Mouse (Mus musculus) myocyte (in vitro differentiated cells): Measurements from ENCODE around the gene Thap11. TPM values are rescaled to one million over a fixed set of nuclear protein-coding genes. Genes with fewer than 3 reads are reported as not detected.

Experiments
- H3K27me3 ChIP-seq: one replicate; pipeline ENCODE4 v1.6.1; 2011; ENCODE audit not compliant: control insufficient read depth, insufficient read depth, insufficient read length
- H3K36me3 ChIP-seq: one replicate; pipeline ENCODE4 v1.6.1; 2011; ENCODE audit not compliant: control insufficient read depth, insufficient read depth
- H3K4me2 ChIP-seq: one replicate; pipeline ENCODE4 v1.6.1; 2011; ENCODE audit warnings: low read depth, control low read depth
- H3K4me3 ChIP-seq: one replicate; pipeline ENCODE4 v1.5.1; 2011; ENCODE audit warnings: mild to moderate bottlenecking, control low read depth, moderate library complexity
- H3K79me2 ChIP-seq: one replicate; pipeline ENCODE4 v1.6.1; 2011; ENCODE audit not compliant: control insufficient read depth, insufficient read depth
- H3ac ChIP-seq: one replicate; pipeline ENCODE4 v1.6.1; 2011; ENCODE audit not compliant: control insufficient read depth, insufficient read length
- CEBPB ChIP-seq: IDR thresholded peaks from 2 replicates; pipeline ENCODE4 v1.6.1; 2011; ENCODE audit warnings: mild to moderate bottlenecking, moderate library complexity; ENCODE audit not compliant: poor library complexity, insufficient read depth, severe bottlenecking
- E2F4 ChIP-seq: IDR thresholded peaks from one replicate; pipeline ENCODE4 v1.6.1; 2011; ENCODE audit warnings: mild to moderate bottlenecking, control low read depth, moderate library complexity; ENCODE audit not compliant: insufficient read depth
- MAX ChIP-seq: IDR thresholded peaks from one replicate; pipeline ENCODE4 v1.6.1; 2011; ENCODE audit warnings: low read depth, mild to moderate bottlenecking, control low read depth
- MYOD1 ChIP-seq, 3 experiments: IDR thresholded peaks; one replicate each; pipeline ENCODE4 v1.6.1; 2011; ENCODE audit warnings: control low read depth in 2 of 3, low read depth in 2 of 3, mild to moderate bottlenecking in 2 of 3, moderate library complexity in 1 of 3; ENCODE audit not compliant: insufficient read length in 2 of 3, control insufficient read depth in 1 of 3
- MYOG ChIP-seq, 3 experiments: IDR thresholded peaks; one replicate each; pipeline ENCODE4 v1.6.1; 2011; ENCODE audit warnings: control low read depth in 2 of 3, low read depth in 2 of 3, mild to moderate bottlenecking in 2 of 3; ENCODE audit not compliant: insufficient read length in 2 of 3, control insufficient read depth in 1 of 3, insufficient read depth in 1 of 3
- POLR2A ChIP-seq: IDR thresholded peaks from one replicate; pipeline ENCODE4 v1.6.1; 2011; ENCODE audit warnings: low read depth, mild to moderate bottlenecking, control low read depth, moderate library complexity; ENCODE audit not compliant: insufficient read length
- POLR2AphosphoS2 ChIP-seq: IDR thresholded peaks from one replicate; pipeline ENCODE4 v1.6.1; 2011; ENCODE audit warnings: low read depth, control low read depth; ENCODE audit not compliant: insufficient read length
- REST ChIP-seq: IDR thresholded peaks from one replicate; pipeline ENCODE4 v1.6.1; 2011; ENCODE audit warnings: mild to moderate bottlenecking, control low read depth, moderate library complexity; ENCODE audit not compliant: insufficient read depth, insufficient read length
- SRF ChIP-seq: IDR thresholded peaks from one replicate; pipeline ENCODE4 v1.6.1; 2011; ENCODE audit warnings: low read depth; ENCODE audit not compliant: control insufficient read depth, insufficient read length
- TCF12 ChIP-seq: IDR thresholded peaks from one replicate; pipeline ENCODE4 v1.6.1; 2011; ENCODE audit warnings: mild to moderate bottlenecking, control low read depth; ENCODE audit not compliant: poor library complexity, insufficient read depth, severe bottlenecking
- TCF3 ChIP-seq: IDR thresholded peaks from one replicate; pipeline ENCODE4 v1.6.1; 2011; ENCODE audit warnings: low read depth, control low read depth; ENCODE audit not compliant: insufficient read length
- USF1 ChIP-seq: IDR thresholded peaks from one replicate; pipeline ENCODE4 v1.6.1; 2011; ENCODE audit warnings: low read depth, mild to moderate bottlenecking, control low read depth, moderate library complexity
- polyA plus RNA-seq: library from polyadenylated mRNA; unstranded; fragments of >200 nt; fragmentation: generic; extraction: Trizol; gene quantifications from one replicate; pipeline ENCODE4 v1.2.1, GENCODE M21; 2012; ENCODE audit warnings: missing spikeins

Thap11 gene
- polyA plus RNA-seq, 1 experiment = 49.0 TPM

GRCm38 (mm10) chr8:105861951-105862350 lies 7.0 kb downstream of the Thap11 start:
- H3K36me3 ChIP-seq = no peaks in the 10 kb centered on the region
- no peaks in the 10 kb centered on the region for H3K27me3 ChIP-seq
- peaks cover 91% of the 10 kb centered on the region for H3K79me2 ChIP-seq
- H3K4me3 ChIP-seq = peak overlapping the region; percentile 82
- H3K4me2 ChIP-seq = peak overlapping the region; percentile 96
- TF ChIP-seq MAX (no peak), TCF12 (no peak), USF1 (no peak), CEBPB (no peak), POLR2A (no peak), POLR2AphosphoS2 (no peak), E2F4 (no peak), SRF (no peak), REST (no peak)
- H3ac ChIP-seq = no peak overlapping the region

DNA sequence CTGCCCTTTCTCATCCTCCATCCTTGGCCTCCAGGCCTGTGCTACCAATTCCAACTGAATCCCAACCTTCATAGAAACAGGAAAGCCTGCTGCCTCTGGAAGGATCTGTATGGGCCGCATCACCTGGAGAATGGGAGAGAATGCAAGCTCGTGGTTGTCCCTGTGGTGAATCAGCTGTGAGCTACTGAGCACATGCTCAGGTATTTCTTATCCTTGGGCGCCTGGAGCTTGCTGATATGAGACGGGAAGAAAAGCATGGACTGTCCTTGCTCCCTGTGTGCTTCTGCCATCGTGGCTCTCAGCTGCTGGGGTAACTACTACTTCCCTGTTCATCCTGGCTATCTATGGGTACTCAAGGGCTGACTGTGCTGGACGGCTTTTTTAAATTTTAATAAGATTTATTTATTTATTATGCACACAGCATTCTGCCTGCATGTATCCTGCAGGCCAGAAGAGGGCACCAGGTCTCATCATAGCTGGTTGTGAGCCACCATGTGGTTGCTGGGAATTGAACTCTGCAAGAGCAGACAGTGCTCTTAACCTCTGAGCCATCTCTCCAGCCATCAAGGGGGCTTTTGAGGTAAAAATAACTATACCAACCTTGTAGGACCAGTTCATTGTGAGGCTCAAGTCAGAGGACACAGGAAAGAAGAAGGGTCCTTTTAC lies 11.6 kb downstream of the Thap11 start:
- Histone ChIP-seq H3K4me2 (no peak overlapping the region), H3ac (no peak overlapping the region), H3K36me3 (peaks cover 7% of the 10 kb centered on the region), H3K79me2 (peaks cover 100% of the 10 kb centered on the region), H3K4me3 (no peak overlapping the region), H3K27me3 (no peaks in the 10 kb centered on the region)
- TF ChIP-seq TCF3 = no peak

DNA sequence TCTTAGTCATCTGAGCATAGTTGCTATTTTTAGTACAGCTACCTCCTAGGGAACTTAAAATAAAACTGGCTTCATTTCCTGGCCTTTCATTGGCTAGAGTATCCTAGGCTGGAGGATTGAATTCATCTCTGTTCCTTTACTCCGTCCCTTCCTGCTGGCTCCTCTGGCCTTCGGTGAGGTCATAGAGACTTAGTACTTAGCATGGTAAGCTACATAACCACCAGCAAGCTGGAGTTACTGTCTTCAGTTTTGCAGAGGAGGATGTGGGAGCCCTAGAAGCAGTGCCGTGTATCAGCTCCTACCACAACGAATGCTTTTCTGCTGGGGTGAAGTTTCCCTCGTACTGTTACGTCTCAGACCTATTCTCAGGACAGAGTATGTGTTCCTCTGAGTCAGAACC lies 19.4 kb downstream of the Thap11 start:
- TF ChIP-seq CEBPB (no peak), MYOG (IDR thresholded peaks at IDR 0.05; ENCODE audit: control insufficient read depth in 1 of 3, insufficient read depth in 1 of 3, insufficient read length in 2 of 3, low read depth in 2 of 3) (no peak), POLR2A (no peak), SRF (no peak), MYOD1 (IDR thresholded peaks at IDR 0.05; ENCODE audit: control insufficient read depth in 1 of 3, insufficient read length in 2 of 3, low read depth in 2 of 3) (no peak), TCF3 (no peak), E2F4 (no peak), USF1 (no peak), REST (no peak), POLR2AphosphoS2 (no peak), TCF12 (no peak), MAX (no peak)
- H3K79me2 ChIP-seq = peaks cover 66% of the 10 kb centered on the region
- peaks cover 25% of the 10 kb centered on the region for H3K36me3 ChIP-seq
- H3ac ChIP-seq = no peak overlapping the region
- H3K4me3 ChIP-seq = no peak overlapping the region
- no peaks in the 10 kb centered on the region for H3K27me3 ChIP-seq
- H3K4me2 ChIP-seq = peak overlapping the region; percentile 45

- H3ac ChIP-seq = peak within 1 kb of the TSS; percentile 73
- H3K36me3 ChIP-seq = peaks cover 16% of the 10 kb centered on the region
- peak within 1 kb of the TSS; percentile 98 for H3K4me2 ChIP-seq
- H3K4me3 ChIP-seq = peak within 1 kb of the TSS; percentile 82
- H3K79me2 ChIP-seq = peaks cover 31% of the 10 kb centered on the region
- H3K27me3 ChIP-seq = no peaks in the 10 kb centered on the region
- peak; percentile 98 for TF ChIP-seq POLR2A
- no peak for TF ChIP-seq MYOG (IDR thresholded peaks at IDR 0.05; ENCODE audit: control insufficient read depth in 1 of 3, insufficient read depth in 1 of 3, insufficient read length in 2 of 3, low read depth in 2 of 3)
- peak; percentile 99 for TF ChIP-seq POLR2AphosphoS2
- no peak for TF ChIP-seq USF1
- no peak for TF ChIP-seq SRF
- TF ChIP-seq TCF12 = no peak
- no peak for TF ChIP-seq MYOD1 (IDR thresholded peaks at IDR 0.05; ENCODE audit: control insufficient read depth in 1 of 3, insufficient read length in 2 of 3, low read depth in 2 of 3)
- no peak for TF ChIP-seq TCF3
- no peak for TF ChIP-seq CEBPB
- no peak for TF ChIP-seq MAX
- TF ChIP-seq REST = no peak
- no peak for TF ChIP-seq E2F4
These were observed 26.0 kb downstream of the Thap11 start, which contains the start of gene Edc4 for GRCm38 (mm10) chr8:105880754-105881520. Gene Edc4 (plus strand): TSS chr8:105880881.
